Mouse (Mus musculus): ENCODE data around the gene Gprin1. TPM values are rescaled to one million over a fixed set of nuclear protein-coding genes. Genes with fewer than 3 reads are reported as not detected.
A peak's percentile ranks its signal among the peaks of the same experiment; 100 is the strongest.
"Not testable (repeated sequence)": the region's sequence is repeated elsewhere in the genome, so short reads cannot be mapped to it uniquely, and the experiment has no call there.

Gprin1 gene
- polyA plus RNA-seq, 1 experiment = 41.4 TPM

DNA sequence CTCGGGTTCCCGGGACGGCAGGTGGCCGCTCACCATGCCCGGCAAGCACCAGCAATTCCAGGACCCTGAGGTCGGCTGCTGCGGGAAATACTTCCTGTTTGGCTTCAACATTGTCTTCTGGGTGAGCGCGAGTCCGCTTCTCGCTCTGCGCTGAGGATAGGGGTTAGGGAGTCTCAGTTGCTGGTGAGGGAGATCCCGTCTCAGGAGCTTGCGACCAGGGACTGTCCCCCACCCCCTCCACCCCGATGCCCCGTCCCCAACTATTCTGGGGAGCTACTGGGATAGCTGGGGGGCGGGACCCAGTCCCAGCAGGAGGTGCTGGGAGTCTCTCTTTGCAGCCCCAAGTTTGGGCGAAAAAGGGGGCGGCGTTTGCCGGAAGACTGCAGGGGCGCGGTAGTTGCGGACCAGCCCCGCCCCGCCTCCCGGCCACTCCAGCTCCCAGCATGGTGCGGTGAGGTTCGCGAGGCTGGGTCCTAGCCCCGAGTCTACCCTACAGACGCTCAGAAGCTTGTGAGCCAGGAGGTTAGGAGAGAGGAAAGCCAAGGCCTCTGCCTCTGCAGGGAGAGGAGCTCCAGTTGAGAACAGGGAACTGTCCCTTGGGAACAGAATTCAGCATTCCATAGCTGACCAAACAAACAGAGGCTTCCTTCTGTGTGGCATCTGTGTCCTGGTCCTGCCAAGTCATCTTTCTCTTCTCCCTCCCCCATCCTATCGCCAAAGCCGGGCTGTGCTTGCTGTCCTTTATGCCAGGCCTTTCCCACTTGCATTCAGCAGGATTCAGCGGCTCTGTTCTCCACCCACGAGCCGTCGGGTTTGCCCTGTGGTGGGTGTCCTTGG, 40.1 kb upstream of the Gprin1 start:
- 1% methylated on average over 38 of the region's 38 CpGs for WGBS
- Histone ChIP-seq H3K27me3 (ENCODE audit: control insufficient read depth, insufficient read depth, low read length) (no peaks in the 10 kb centered on the region), H3K4me1 (ENCODE audit: control insufficient read depth, insufficient read depth, low read length) (peaks cover 8% of the 10 kb centered on the region), H3K4me3 (replicated peaks; ENCODE audit: insufficient read depth, low read depth, low read length) (peak overlapping the region; percentile 88), H3K27ac (ENCODE audit: insufficient read depth, low read length) (peak overlapping the region; percentile 92)
- TF ChIP-seq CTCF (IDR thresholded peaks at IDR 0.05; ENCODE audit: borderline replicate concordance, insufficient read depth, low read depth, low read length) (no peak), POLR2A (IDR thresholded peaks at IDR 0.05; ENCODE audit: borderline replicate concordance, insufficient read depth, low read length) (peak; percentile 41; the same call in 1 of the 2 replicates)
- peak; percentile 83 to 86 for DNase-seq

DNA sequence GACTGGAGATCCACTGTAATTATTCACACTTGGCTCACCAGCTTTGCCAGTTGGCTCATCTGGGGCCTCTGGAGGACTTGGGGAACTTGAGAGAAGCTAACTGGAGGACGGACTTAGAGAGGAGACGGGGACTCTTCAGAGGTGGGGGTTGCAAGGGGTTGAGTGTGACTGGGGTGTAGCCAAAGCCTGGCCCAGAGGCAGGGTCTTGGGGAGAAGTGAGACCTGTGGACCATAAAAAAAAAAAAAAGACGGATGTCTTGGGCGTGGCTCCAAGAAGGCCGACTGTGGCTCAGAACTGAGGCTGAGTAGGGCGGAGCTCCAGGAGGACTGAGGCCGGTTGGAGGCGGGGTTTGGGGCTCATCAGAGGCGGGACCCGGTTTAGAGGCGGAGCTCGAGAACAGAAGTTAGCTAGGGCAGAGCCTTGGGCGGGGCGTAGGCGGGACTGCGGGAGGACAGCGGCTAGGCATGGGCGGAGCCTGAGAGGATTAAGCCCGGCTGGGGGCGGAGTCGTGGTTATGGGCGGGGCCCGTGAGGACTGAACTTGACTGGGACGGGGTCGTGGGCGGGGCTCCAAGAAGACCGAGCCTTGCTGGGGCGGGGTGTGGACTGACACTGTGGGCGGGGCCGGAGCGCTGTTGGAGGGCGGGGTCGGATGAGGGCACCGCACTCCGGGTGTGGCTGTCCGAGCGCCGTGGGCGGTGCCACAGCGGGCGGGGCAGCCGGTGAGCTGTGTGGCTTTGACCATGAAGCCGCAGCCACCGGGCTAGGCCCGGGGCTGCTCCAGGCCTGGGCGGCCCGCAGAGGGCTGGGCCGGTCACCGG, 39.3 kb upstream of the Gprin1 start, which contains the start of gene Tspan17:
TSS of gene Tspan17 (plus strand) at position 638 of the 821 bp plus-strand sequence.
- H3K27ac ChIP-seq (ENCODE audit: insufficient read depth, low read length) = peak within 1 kb of the TSS; percentile 92
- H3K4me3 ChIP-seq (replicated peaks; ENCODE audit: insufficient read depth, low read depth, low read length) = peak within 1 kb of the TSS; percentile 88
- DNase-seq = peak; percentile 97 to 98
- TF ChIP-seq CTCF (IDR thresholded peaks at IDR 0.05; ENCODE audit: borderline replicate concordance, insufficient read depth, low read depth, low read length) (no peak), POLR2A (IDR thresholded peaks at IDR 0.05; ENCODE audit: borderline replicate concordance, insufficient read depth, low read length) (peak; percentile 41; the same call in 1 of the 2 replicates)
- H3K27me3 ChIP-seq (ENCODE audit: control insufficient read depth, insufficient read depth, low read length) = no peaks in the 10 kb centered on the region
- 2% methylated on average over 48 of the region's 49 CpGs for WGBS
- H3K4me1 ChIP-seq (ENCODE audit: control insufficient read depth, insufficient read depth, low read length) = peaks cover 5% of the 10 kb centered on the region

DNA sequence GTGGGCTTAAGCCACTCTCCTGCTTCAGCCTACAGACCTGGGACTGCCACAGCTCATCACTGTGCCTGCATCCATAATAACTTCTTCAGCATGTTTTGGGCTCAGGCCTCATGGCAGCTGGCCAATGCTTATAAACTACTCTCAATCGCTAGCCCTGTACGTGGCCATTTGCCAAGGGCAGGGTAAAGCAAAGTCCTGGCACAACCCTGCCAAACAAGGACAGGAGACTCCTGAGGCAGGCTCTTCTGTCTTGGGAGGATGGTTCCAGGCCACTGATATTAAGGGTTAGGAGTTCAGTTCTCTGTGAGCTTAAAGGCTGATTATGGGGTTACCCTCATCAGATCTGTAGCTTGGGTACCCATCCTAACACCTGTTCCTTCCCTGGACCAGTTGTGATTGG, 37.9 kb upstream of the Gprin1 start:
- H3K4me3 ChIP-seq (replicated peaks; ENCODE audit: insufficient read depth, low read depth, low read length); DNase-seq: not testable (repeated sequence)
- WGBS = 6% methylated on average over 2 of the region's 2 CpGs

DNA sequence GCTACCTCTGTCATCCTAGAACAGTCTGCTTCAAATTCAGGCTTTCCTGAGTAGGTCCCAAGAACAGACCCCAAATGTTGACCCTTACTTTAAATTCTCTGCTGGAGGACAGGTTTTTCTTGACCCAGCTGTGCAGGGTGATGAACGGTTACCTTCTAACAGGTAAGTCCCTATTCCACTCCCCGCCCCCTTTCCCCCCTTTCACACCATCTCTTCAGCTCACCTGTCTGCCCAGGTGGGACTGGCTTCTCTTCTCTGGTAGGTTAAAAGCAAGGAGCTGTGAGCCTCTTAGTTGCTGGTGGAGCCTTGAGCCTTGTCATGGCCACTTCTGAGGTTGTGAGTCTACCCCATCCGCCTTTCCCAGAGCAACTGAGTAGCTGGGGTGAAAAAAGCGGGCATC, 34.0 kb upstream of the Gprin1 start, which contains the start of gene Eif4e1b:
TSS of gene Eif4e1b (plus strand) at position 301 of the 400 bp plus-strand sequence.
- Histone ChIP-seq H3K27ac (ENCODE audit: insufficient read depth, low read length) (no peak within 1 kb of the TSS), H3K27me3 (ENCODE audit: control insufficient read depth, insufficient read depth, low read length) (no peaks in the 10 kb centered on the region), H3K4me1 (ENCODE audit: control insufficient read depth, insufficient read depth, low read length) (peaks cover 13% of the 10 kb centered on the region), H3K4me3 (replicated peaks; ENCODE audit: insufficient read depth, low read depth, low read length) (no peak within 1 kb of the TSS)
- no peak for DNase-seq
- WGBS = 94% methylated on average over 4 of the region's 4 CpGs
- TF ChIP-seq CTCF (IDR thresholded peaks at IDR 0.05; ENCODE audit: borderline replicate concordance, insufficient read depth, low read depth, low read length) (no peak), POLR2A (IDR thresholded peaks at IDR 0.05; ENCODE audit: borderline replicate concordance, insufficient read depth, low read length) (no peak)

More for the DNA sequence above, 37.9 kb upstream of the Gprin1 start:
- not testable (repeated sequence) for H3K27ac ChIP-seq (ENCODE audit: insufficient read depth, low read length); H3K4me1 ChIP-seq (ENCODE audit: control insufficient read depth, insufficient read depth, low read length); H3K27me3 ChIP-seq (ENCODE audit: control insufficient read depth, insufficient read depth, low read length)

DNA sequence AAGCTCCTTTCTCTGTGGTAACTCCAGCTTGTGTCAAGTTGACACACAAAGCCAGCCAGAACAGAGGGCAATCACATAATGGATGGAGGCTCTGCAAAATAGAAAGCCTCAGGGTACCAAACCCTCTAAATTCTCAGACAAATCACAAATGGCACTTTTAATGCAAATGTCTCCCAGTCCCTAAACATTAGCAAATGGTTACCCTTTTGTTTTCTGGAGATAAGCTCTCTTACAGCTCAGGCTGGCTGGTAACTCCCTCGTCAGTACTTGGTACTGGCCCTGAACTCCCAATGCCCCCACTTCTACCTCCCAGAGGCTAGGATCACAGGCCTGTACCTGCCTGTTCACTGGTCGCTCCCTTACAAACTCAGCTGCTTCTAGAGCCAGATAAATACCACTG, 33.6 kb upstream of the Gprin1 start:
- WGBS = 85% methylated on average over 2 of the region's 2 CpGs
- no peak for TF ChIP-seq POLR2A (IDR thresholded peaks at IDR 0.05; ENCODE audit: borderline replicate concordance, insufficient read depth, low read length)
- TF ChIP-seq CTCF (IDR thresholded peaks at IDR 0.05; ENCODE audit: borderline replicate concordance, insufficient read depth, low read depth, low read length) = no peak
- no peak overlapping the region for H3K4me3 ChIP-seq (replicated peaks; ENCODE audit: insufficient read depth, low read depth, low read length)
- H3K27ac ChIP-seq (ENCODE audit: insufficient read depth, low read length) = no peak overlapping the region
- H3K27me3 ChIP-seq (ENCODE audit: control insufficient read depth, insufficient read depth, low read length) = no peaks in the 10 kb centered on the region
- no peak for DNase-seq
- H3K4me1 ChIP-seq (ENCODE audit: control insufficient read depth, insufficient read depth, low read length) = peaks cover 13% of the 10 kb centered on the region

DNA sequence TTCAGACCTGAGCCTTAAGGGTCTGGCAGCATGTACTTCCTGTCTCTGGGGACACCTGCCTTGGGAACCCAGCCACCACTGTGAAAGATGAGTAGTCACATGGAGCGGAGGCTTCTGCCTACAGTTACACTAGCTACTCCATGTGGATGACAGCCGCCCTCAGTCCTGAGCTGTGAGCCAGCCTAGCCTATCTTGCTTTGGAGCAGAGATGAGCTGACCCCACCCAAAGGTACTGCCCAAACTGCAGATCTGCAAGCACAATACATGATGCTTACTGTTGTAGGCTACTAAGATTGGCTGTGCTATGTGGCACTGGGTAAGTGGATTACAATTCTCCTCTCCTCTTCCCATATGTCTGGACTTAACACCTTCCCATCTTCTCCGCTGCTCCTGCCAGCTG, 31.4 kb upstream of the Gprin1 start:
- Histone ChIP-seq H3K4me3 (replicated peaks; ENCODE audit: insufficient read depth, low read depth, low read length) (no peak overlapping the region), H3K27me3 (ENCODE audit: control insufficient read depth, insufficient read depth, low read length) (no peaks in the 10 kb centered on the region), H3K27ac (ENCODE audit: insufficient read depth, low read length) (peak overlapping the region; percentile 6; the same call in 1 of the 2 replicates), H3K4me1 (ENCODE audit: control insufficient read depth, insufficient read depth, low read length) (peaks cover 13% of the 10 kb centered on the region)
- 42% methylated on average over 3 of the region's 3 CpGs for WGBS
- no peak for DNase-seq
- TF ChIP-seq POLR2A (IDR thresholded peaks at IDR 0.05; ENCODE audit: borderline replicate concordance, insufficient read depth, low read length) = no peak
- TF ChIP-seq CTCF (IDR thresholded peaks at IDR 0.05; ENCODE audit: borderline replicate concordance, insufficient read depth, low read depth, low read length) = no peak

DNA sequence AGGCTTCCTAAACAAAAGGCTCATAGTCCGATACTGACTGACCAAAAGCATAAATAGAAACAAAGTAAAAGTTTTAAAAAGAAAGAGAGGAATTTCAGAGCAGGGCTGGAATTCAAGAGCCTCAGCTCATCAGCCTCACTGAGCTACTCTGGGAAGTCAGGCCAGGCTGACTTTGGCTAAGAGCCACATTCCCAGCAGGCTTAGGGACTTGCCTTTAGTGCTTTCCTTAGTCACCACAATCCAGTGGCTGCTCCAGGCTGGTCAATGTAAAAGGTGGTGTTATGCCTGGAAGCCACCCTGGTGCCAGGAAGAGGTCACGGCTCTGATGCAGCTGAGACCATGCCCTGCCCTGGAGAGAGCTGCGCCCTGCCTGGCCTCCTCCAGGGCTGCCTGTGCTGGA, 30.9 kb upstream of the Gprin1 start:
- Histone ChIP-seq H3K27ac (ENCODE audit: insufficient read depth, low read length) (peak overlapping the region; percentile 6; the same call in 1 of the 2 replicates), H3K27me3 (ENCODE audit: control insufficient read depth, insufficient read depth, low read length) (no peaks in the 10 kb centered on the region), H3K4me3 (replicated peaks; ENCODE audit: insufficient read depth, low read depth, low read length) (no peak overlapping the region), H3K4me1 (ENCODE audit: control insufficient read depth, insufficient read depth, low read length) (peaks cover 13% of the 10 kb centered on the region)
- WGBS = 32% methylated on average over 3 of the region's 3 CpGs
- DNase-seq = peak; percentile 81 to 85
- TF ChIP-seq CTCF (IDR thresholded peaks at IDR 0.05; ENCODE audit: borderline replicate concordance, insufficient read depth, low read depth, low read length) (no peak), POLR2A (IDR thresholded peaks at IDR 0.05; ENCODE audit: borderline replicate concordance, insufficient read depth, low read length) (no peak)
